Mouse (Mus musculus) embryonic facial prominence, embryonic 11.5 days (tissue): ENCODE results near the gene Hist2h2aa1. TPM values are rescaled to one million over a fixed set of nuclear protein-coding genes. Genes with fewer than 3 reads are reported as not detected.

Experiments used
- ATAC-seq: fragments of 200-750 bp; cut with Nextera tagmentation; replicated peaks from 2 replicates; pipeline ENCODE4 v1.8.0; 2017; ENCODE audit warnings: low read depth; ENCODE audit not compliant: insufficient number of reproducible peaks, low FRiP score, low TSS enrichment
- DNase-seq: peaks from one replicate; pipeline ENCODE4 v3.0.0-alpha.2; 2015; ENCODE audit warnings: low spot score
- H3K27ac ChIP-seq: fragments of 300-500 bp; sonication (generic); replicated peaks from 2 replicates; pipeline ENCODE4 v1.5.1; 2014; ENCODE audit warnings: mild to moderate bottlenecking, low read depth, low read length, control low read depth
- H3K27me3 ChIP-seq: fragments of 300-500 bp; sonication (generic); 2 replicates; pipeline ENCODE4 v1.6.1; 2014; ENCODE audit warnings: mild to moderate bottlenecking, low read length, moderate library complexity, mixed read lengths; ENCODE audit not compliant: control insufficient read depth, insufficient read depth
- H3K36me3 ChIP-seq: fragments of 300-500 bp; sonication (generic); replicated peaks from 2 replicates; pipeline ENCODE4 v1.6.1; 2014; ENCODE audit warnings: low read depth, mild to moderate bottlenecking, low read length, moderate library complexity, mixed read lengths; ENCODE audit not compliant: control insufficient read depth, insufficient read depth
- H3K4me1 ChIP-seq: fragments of 300-500 bp; sonication (generic); 2 replicates; pipeline ENCODE4 v1.6.1; 2014; ENCODE audit warnings: low read length, mixed read lengths; ENCODE audit not compliant: control insufficient read depth, insufficient read depth
- H3K4me2 ChIP-seq: fragments of 300-500 bp; sonication (generic); 2 replicates; pipeline ENCODE4 v1.6.1; 2014; ENCODE audit warnings: low read depth, mild to moderate bottlenecking, control low read depth, low read length, moderate library complexity
- H3K4me3 ChIP-seq: fragments of 300-500 bp; sonication (generic); 2 replicates; pipeline ENCODE4 v1.5.1; 2014; ENCODE audit warnings: low read depth, low read length, control low read depth
- H3K9ac ChIP-seq: fragments of 300-500 bp; sonication (generic); replicated peaks from 2 replicates; pipeline ENCODE4 v1.6.1; 2014; ENCODE audit warnings: mild to moderate bottlenecking, control low read depth, low read length
- H3K9me3 ChIP-seq: fragments of 300-500 bp; sonication (generic); replicated peaks from 2 replicates; pipeline ENCODE4 v1.6.1; 2016; ENCODE audit warnings: mild to moderate bottlenecking, low read length, inconsistent platforms, mixed read lengths; ENCODE audit not compliant: control insufficient read depth
- WGBS: fragments of 180-500 bp; shearing (Covaris S2); extraction: QIAGEN DNeasy Blood & Tissue Kit; methylation state at CpG from one replicate; pipeline ENCODE4 v1.1.7; 2014; 5-methylcytosine and 5-hydroxymethylcytosine counted together
- polyA plus RNA-seq: library from polyadenylated mRNA; unstranded; fragments of >200 nt; fragmentation: Nextera tagmentation; extraction: Ambion mirVana; gene quantifications from 2 replicates; pipeline ENCODE4 v1.2.1, GENCODE M21; 2014

Gene Hist2h2aa1
- polyA plus RNA-seq, 1 experiment from 2014 or later: 7.0 TPM

GRCm38 (mm10) chr3:96222774-96223173 lies 22.5 kb upstream of the Hist2h2aa1 start:
- H3K9ac ChIP-seq: no peak overlapping the region

GRCm38 (mm10) chr3:96225421-96225820 lies 19.9 kb upstream of the Hist2h2aa1 start:
- Histone ChIP-seq H3K4me3 (no peak overlapping the region), H3K27ac (no peak overlapping the region), H3K9ac (no peak overlapping the region), H3K4me1 (peaks cover 5% of the 10 kb centered on the region; the same call in 1 of the 2 replicates), H3K9me3 (no peaks in the 10 kb centered on the region), H3K27me3 (no peaks in the 10 kb centered on the region), H3K36me3 (no peaks in the 10 kb centered on the region), H3K4me2 (no peak overlapping the region)
- ATAC-seq: no peak
- 24% methylated on average over 2 of the region's 2 CpGs for WGBS
- no peak for DNase-seq

More at GRCm38 (mm10) chr3:96222774-96223173, 22.5 kb upstream of the Hist2h2aa1 start:
- peaks cover 8% of the 10 kb centered on the region for H3K4me1 ChIP-seq
- H3K4me3 ChIP-seq: no peak overlapping the region
- no peaks in the 10 kb centered on the region for H3K36me3 ChIP-seq
- H3K27ac ChIP-seq: no peak overlapping the region
- no peaks in the 10 kb centered on the region for H3K27me3 ChIP-seq
- ATAC-seq: no peak
- 91% methylated on average over 4 of the region's 4 CpGs for WGBS
- no peaks in the 10 kb centered on the region for H3K9me3 ChIP-seq
- DNase-seq: no peak
- peak overlapping the region; percentile 7; the same call in 1 of the 2 replicates for H3K4me2 ChIP-seq

GRCm38 (mm10) chr3:96226695-96227648 lies 18.3 kb upstream of the Hist2h2aa1 start:
- WGBS: 62% methylated on average over 8 of the region's 8 CpGs
- Histone ChIP-seq H3K9ac (no peak overlapping the region), H3K27me3 (no peaks in the 10 kb centered on the region), H3K36me3 (no peaks in the 10 kb centered on the region), H3K4me1 (peaks cover 1% of the 10 kb centered on the region; the same call in 1 of the 2 replicates), H3K9me3 (no peaks in the 10 kb centered on the region), H3K27ac (no peak overlapping the region), H3K4me3 (no peak overlapping the region), H3K4me2 (no peak overlapping the region)
- DNase-seq (no peak), ATAC-seq (no peak)

GRCm38 (mm10) chr3:96228828-96229227 lies 16.5 kb upstream of the Hist2h2aa1 start:
- no peaks in the 10 kb centered on the region for H3K4me1 ChIP-seq
- no peak overlapping the region for H3K27ac ChIP-seq
- H3K36me3 ChIP-seq: no peaks in the 10 kb centered on the region
- no peak overlapping the region for H3K4me2 ChIP-seq
- H3K9me3 ChIP-seq: no peaks in the 10 kb centered on the region
- no peak for DNase-seq
- no peak overlapping the region for H3K4me3 ChIP-seq
- ATAC-seq: no peak
- no peak overlapping the region for H3K9ac ChIP-seq
- 70% methylated on average over 2 of the region's 2 CpGs for WGBS
- no peaks in the 10 kb centered on the region for H3K27me3 ChIP-seq

- WGBS: 78% methylated on average over 2 of the region's 2 CpGs
- H3K36me3 ChIP-seq: no peaks in the 10 kb centered on the region
Observed at GRCm38 (mm10) chr3:96230404-96230803, 14.9 kb upstream of the Hist2h2aa1 start.

GRCm38 (mm10) chr3:96230910-96231757 lies 14.2 kb upstream of the Hist2h2aa1 start:
- Histone ChIP-seq H3K36me3 (no peaks in the 10 kb centered on the region), H3K9ac (no peak overlapping the region), H3K9me3 (no peaks in the 10 kb centered on the region), H3K27ac (no peak overlapping the region), H3K27me3 (no peaks in the 10 kb centered on the region), H3K4me1 (no peaks in the 10 kb centered on the region), H3K4me2 (no peak overlapping the region), H3K4me3 (no peak overlapping the region)
- DNase-seq: no peak
- no peak for ATAC-seq
- 76% methylated on average over 4 of the region's 4 CpGs for WGBS

More at GRCm38 (mm10) chr3:96230404-96230803, 14.9 kb upstream of the Hist2h2aa1 start:
- Histone ChIP-seq H3K4me1 (no peaks in the 10 kb centered on the region), H3K9ac (no peak overlapping the region), H3K9me3 (no peaks in the 10 kb centered on the region), H3K4me2 (no peak overlapping the region), H3K27me3 (no peaks in the 10 kb centered on the region), H3K27ac (no peak overlapping the region), H3K4me3 (no peak overlapping the region)
- ATAC-seq: no peak
- DNase-seq: no peak

- no peak overlapping the region for H3K4me3 ChIP-seq
- H3K9me3 ChIP-seq: no peaks in the 10 kb centered on the region
- WGBS: 55% methylated on average over 2 of the region's 2 CpGs
- DNase-seq: no peak
- no peaks in the 10 kb centered on the region for H3K4me1 ChIP-seq
- no peak overlapping the region for H3K27ac ChIP-seq
- H3K9ac ChIP-seq: no peak overlapping the region
- no peaks in the 10 kb centered on the region for H3K27me3 ChIP-seq
- no peak overlapping the region for H3K4me2 ChIP-seq
- no peak for ATAC-seq
- H3K36me3 ChIP-seq: no peaks in the 10 kb centered on the region
Observed at GRCm38 (mm10) chr3:96231758-96232120, 13.6 kb upstream of the Hist2h2aa1 start.
